Mouse (Mus musculus) MEL (cell line): ENCODE measurements around the gene 4930579F01Rik. TPM values are rescaled to one million over a fixed set of nuclear protein-coding genes. Genes with fewer than 3 reads are reported as not detected.

ENCODE experiments used
- DNase-seq: peaks from one replicate; pipeline ENCODE4 v3.0.0; 2011; ENCODE audit warnings: low read depth, low spot score
- H3K27ac ChIP-seq: 2 replicates; pipeline ENCODE4 v1.5.1; 2012; ENCODE audit warnings: low read depth, mild to moderate bottlenecking, control low read depth, low read length, moderate library complexity; ENCODE audit not compliant: control insufficient read depth
- H3K27me3 ChIP-seq, 2 experiments: fragments of 150-350 bp in 1 of 2; sonication (generic) in 1 of 2; 2 replicates each; pipeline ENCODE4 v1.6.1; 2012; ENCODE audit warnings: low read length in 2 of 2, mild to moderate bottlenecking in 2 of 2, improper control_type of control experiment in 1 of 2, moderate library complexity in 1 of 2; ENCODE audit not compliant: insufficient read depth in 2 of 2, control insufficient read depth in 1 of 2
- H3K36me3 ChIP-seq, 2 experiments: 2 replicates each; pipeline ENCODE4 v1.6.1; 2012 to 2014; ENCODE audit warnings: low read length in 2 of 2, improper control_type of control experiment in 1 of 2, inconsistent platforms in 1 of 2, mild to moderate bottlenecking in 1 of 2; ENCODE audit not compliant: insufficient read depth in 2 of 2, control insufficient read depth in 1 of 2
- H3K4me1 ChIP-seq, 2 experiments: fragments of 150-350 bp in 1 of 2; sonication (generic) in 1 of 2; 2 replicates each; pipeline ENCODE4 v1.6.1; 2012; ENCODE audit warnings: low read length in 2 of 2, improper control_type of control experiment in 1 of 2, mild to moderate bottlenecking in 1 of 2; ENCODE audit not compliant: insufficient read depth in 2 of 2, control insufficient read depth in 1 of 2
- H3K4me3 ChIP-seq, 2 experiments: fragments of 150-350 bp in 1 of 2; sonication (generic) in 1 of 2; 2 replicates each; pipeline ENCODE4 v1.5.1; 2012; ENCODE audit warnings: low read depth in 2 of 2, low read length in 2 of 2, mild to moderate bottlenecking in 2 of 2, moderate library complexity in 2 of 2, control low read depth in 1 of 2, improper control_type of control experiment in 1 of 2; ENCODE audit not compliant: control insufficient read depth in 1 of 2, insufficient read depth in 1 of 2
- H3K79me2 ChIP-seq: 2 replicates; pipeline ENCODE4 v1.6.1; 2012; ENCODE audit warnings: mild to moderate bottlenecking, low read length, moderate library complexity; ENCODE audit not compliant: control insufficient read depth, poor library complexity, insufficient read depth
- H3K9ac ChIP-seq: 2 replicates; pipeline ENCODE4 v1.6.1; 2012; ENCODE audit warnings: low read depth, mild to moderate bottlenecking, control low read depth, low read length, moderate library complexity; ENCODE audit not compliant: control insufficient read depth, poor library complexity, severe bottlenecking
- H3K9me3 ChIP-seq: fragments of 150-350 bp; sonication (generic); replicated peaks from 2 replicates; pipeline ENCODE4 v1.6.1; 2012; ENCODE audit warnings: mild to moderate bottlenecking, low read length, improper control_type of control experiment, moderate library complexity; ENCODE audit not compliant: insufficient read depth
- CHD1 ChIP-seq: IDR thresholded peaks from 2 replicates; pipeline ENCODE4 v1.6.1; 2012; ENCODE audit warnings: low read depth, mild to moderate bottlenecking, inconsistent platforms, low read length, improper control_type of control experiment
- E2F4 ChIP-seq: IDR thresholded peaks from 2 replicates; pipeline ENCODE4 v1.6.1; 2011; ENCODE audit warnings: low read depth, low read length, improper control_type of control experiment, borderline replicate concordance
- ELF1 ChIP-seq: IDR thresholded peaks from 2 replicates; pipeline ENCODE4 v1.6.1; 2014; ENCODE audit warnings: low read depth, mild to moderate bottlenecking, inconsistent platforms, low read length, improper control_type of control experiment, moderate library complexity
- GATA1 ChIP-seq: IDR thresholded peaks from 2 replicates; pipeline ENCODE4 v1.6.1; 2011; ENCODE audit warnings: low read depth, low read length, improper control_type of control experiment
- KAT2A ChIP-seq: conservative IDR thresholded peaks from 2 replicates; pipeline ENCODE4 v1.6.1; 2012; ENCODE audit warnings: low read depth, low read length, improper control_type of control experiment, inconsistent platforms
- MAZ ChIP-seq: IDR thresholded peaks from 2 replicates; pipeline ENCODE4 v1.6.1; 2012; ENCODE audit warnings: low read depth, mild to moderate bottlenecking, inconsistent platforms, low read length, improper control_type of control experiment
- MXI1 ChIP-seq: IDR thresholded peaks from 2 replicates; pipeline ENCODE4 v1.6.1; 2011; ENCODE audit warnings: mild to moderate bottlenecking, low read depth, low read length, improper control_type of control experiment
- MYB ChIP-seq: IDR thresholded peaks from 2 replicates; pipeline ENCODE4 v1.6.1; 2011; ENCODE audit warnings: mild to moderate bottlenecking, low read depth, low read length, improper control_type of control experiment
- MYC ChIP-seq: IDR thresholded peaks from 2 replicates; pipeline ENCODE4 v1.6.1; 2011; ENCODE audit warnings: low read depth, mild to moderate bottlenecking, low read length, improper control_type of control experiment, moderate library complexity
- NELFE ChIP-seq: IDR thresholded peaks from 2 replicates; pipeline ENCODE4 v1.6.1; 2011; ENCODE audit warnings: low read depth, low read length, improper control_type of control experiment
- POLR2AphosphoS2 ChIP-seq: IDR thresholded peaks from 2 replicates; pipeline ENCODE4 v1.6.1; 2011; ENCODE audit warnings: low read length, improper control_type of control experiment
- POLR2AphosphoS5 ChIP-seq: IDR thresholded peaks from 2 replicates; pipeline ENCODE4 v1.6.1; 2012; ENCODE audit warnings: low read depth, borderline replicate concordance, mild to moderate bottlenecking, inconsistent platforms, low read length, moderate library complexity, mixed read lengths
- RCOR1 ChIP-seq: IDR thresholded peaks from 2 replicates; pipeline ENCODE4 v1.6.1; 2012; ENCODE audit warnings: low read depth, mild to moderate bottlenecking, inconsistent platforms, low read length, improper control_type of control experiment
- SIN3A ChIP-seq: IDR thresholded peaks from 2 replicates; pipeline ENCODE4 v1.6.1; 2012; ENCODE audit warnings: low read length, improper control_type of control experiment, inconsistent platforms
- TBP ChIP-seq: IDR thresholded peaks from 2 replicates; pipeline ENCODE4 v1.8.0; 2011; ENCODE audit warnings: low read depth, low read length, improper control_type of control experiment
- TCF12 ChIP-seq: IDR thresholded peaks from 2 replicates; pipeline ENCODE4 v1.6.1; 2014; ENCODE audit warnings: low read depth, mild to moderate bottlenecking, inconsistent platforms, low read length, improper control_type of control experiment, moderate library complexity
- USF2 ChIP-seq, 2 experiments: IDR thresholded peaks; 2 replicates each; pipeline ENCODE4 v1.6.1; 2011 to 2012; ENCODE audit warnings: improper control_type of control experiment in 2 of 2, low read length in 2 of 2, borderline replicate concordance in 1 of 2, inconsistent platforms in 1 of 2, low read depth in 1 of 2, mild to moderate bottlenecking in 1 of 2; ENCODE audit not compliant: insufficient read depth in 1 of 2
- ZC3H11A ChIP-seq: IDR thresholded peaks from 2 replicates; pipeline ENCODE4 v1.6.1; 2012; ENCODE audit warnings: low read depth, mild to moderate bottlenecking, inconsistent platforms, low read length, improper control_type of control experiment
- polyA plus RNA-seq, 2 experiments: library from polyadenylated mRNA; stranded (reverse) in 1 of 2; unstranded in 1 of 2; fragments of >175 nt in 1 of 2; fragments of >200 nt in 1 of 2; gene quantifications; 2 replicates each; pipeline versions ENCODE4 v1.2.1 to v1.2.4; 2012; ENCODE audit warnings: low replicate concordance in 2 of 2, low read depth in 1 of 2; ENCODE audit not compliant: insufficient read length in 2 of 2, insufficient read depth in 1 of 2, missing spikeins in 1 of 2
- total RNA-seq: library from RNA; depleted of rRNA; stranded (reverse); fragments of 300-350 nt; gene quantifications from 2 replicates; pipeline ENCODE4 v1.2.3, GENCODE M21; 2012

The 4930579F01Rik gene
- total and polyA plus RNA-seq, 3 experiments, result not detected

DNA sequence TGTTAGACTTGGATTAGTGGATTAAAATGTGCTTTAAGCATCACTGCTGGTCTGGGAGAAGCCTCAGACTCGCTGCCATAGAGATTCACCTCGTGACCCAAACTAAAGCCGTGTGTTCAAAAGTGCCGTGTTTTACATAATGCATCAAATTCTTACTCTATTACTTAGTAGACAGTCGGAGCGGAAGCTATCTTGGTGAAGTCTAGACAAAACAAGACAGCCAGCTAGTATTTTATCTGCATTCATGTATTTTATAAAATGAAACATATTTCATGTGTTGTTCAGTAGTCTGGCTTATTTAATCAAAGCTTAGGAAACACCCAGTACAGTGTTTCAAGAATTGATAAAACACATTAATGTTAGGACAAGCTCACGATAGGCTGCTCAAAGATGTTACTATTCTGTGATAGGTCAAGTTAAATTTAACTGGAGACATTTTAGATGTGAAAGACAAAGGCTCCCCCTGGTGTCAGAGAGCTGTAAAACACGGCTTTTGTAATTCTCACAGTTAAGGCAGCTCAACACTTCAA lies 48.9 kb downstream of the 4930579F01Rik start, which contains the start of gene Mttp (continued):
- TF ChIP-seq TBP (peak; percentile 81), E2F4 (no peak), ELF1 (0 out of 2 replicates have a peak, but pooled peaks have one; percentile 27), MYC (peak; percentile 79; the same call in 1 of the 2 replicates), SIN3A (peak; percentile 78), ZC3H11A (peak; percentile 97), RCOR1 (peak; percentile 85), KAT2A (peak; percentile 53), MYB (no peak), MXI1 (peak; percentile 66), NELFE (peak; percentile 53), POLR2AphosphoS2 (peak; percentile 69; the same call in 1 of the 2 replicates), POLR2AphosphoS5 (no peak; the same call in 1 of the 2 replicates), GATA1 (peak; percentile 79)

DNA sequence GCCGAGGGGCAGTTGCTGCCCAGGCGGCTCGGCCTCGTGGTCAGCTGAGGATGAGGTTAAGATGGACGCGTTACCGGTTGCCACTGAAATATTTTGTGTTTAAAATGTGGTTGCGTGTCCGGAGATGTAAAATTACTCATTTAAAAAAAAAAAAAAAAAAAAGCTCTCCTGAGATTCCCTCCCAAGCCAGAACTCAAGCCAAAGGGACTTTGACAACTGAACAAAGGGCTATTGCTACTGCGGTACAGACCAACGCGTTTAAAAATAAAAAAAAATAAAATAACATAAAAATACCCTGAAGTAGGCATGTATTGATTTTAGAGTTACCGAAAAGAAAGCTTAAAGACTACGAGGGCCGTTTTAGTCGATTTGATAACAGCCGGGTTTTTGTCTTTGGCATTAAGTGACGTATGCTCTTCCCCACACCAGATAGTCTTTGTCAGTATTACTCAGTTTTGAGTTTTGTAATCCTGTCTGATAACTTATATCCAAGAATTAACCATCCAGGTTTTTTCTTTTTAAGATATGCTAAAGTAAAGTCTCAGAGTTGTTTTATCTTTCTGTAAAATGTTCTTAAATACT lies 49.5 kb downstream of the 4930579F01Rik start:
- TF ChIP-seq TCF12 (0 out of 2 replicates have a peak, but pooled peaks have one; percentile 9), CHD1 (peak; percentile 98), E2F4 (no peak), USF2 (IDR thresholded peaks at IDR 0.05; ENCODE audit: borderline replicate concordance in 1 of 2, insufficient read depth in 1 of 2, low read depth in 1 of 2, low read length in 2 of 2) (no peak), MAZ (0 out of 2 replicates have a peak, but pooled peaks have one; percentile 33)
- TF ChIP-seq, all 39 proteins: peak for 3
- Histone ChIP-seq H3K27me3 (no peaks in the 10 kb centered on the region), H3K9ac (peak overlapping the region; percentile 98), H3K9me3 (no peaks in the 10 kb centered on the region), H3K4me1 (no peaks in the 10 kb centered on the region), H3K79me2 (peaks cover 8% of the 10 kb centered on the region; the same call in 1 of the 2 replicates), H3K27ac (peak overlapping the region; percentile 98), H3K4me3 (peak overlapping the region; percentile 81 to 89), H3K36me3 (peaks cover 3 to 8% of the 10 kb centered on the region in 2 experiments)
- no peak for DNase-seq
